Mouse (Mus musculus) olfactory bulb, adult 2 months (tissue): ENCODE results near the gene Atp8a1. TPM values are rescaled to one million over a fixed set of nuclear protein-coding genes. Genes with fewer than 3 reads are reported as not detected.

Experiments
- H3K27ac ChIP-seq: fragments of 200-500 bp; 2 replicates; pipeline ENCODE4 v1.5.1; 2012; ENCODE audit warnings: low read depth, low read length; ENCODE audit not compliant: insufficient read depth
- H3K4me1 ChIP-seq: fragments of 200-500 bp; 2 replicates; pipeline ENCODE4 v1.6.1; 2012; ENCODE audit warnings: low read length; ENCODE audit not compliant: control insufficient read depth, insufficient read depth
- H3K4me3 ChIP-seq: fragments of 200-500 bp; 2 replicates; pipeline ENCODE4 v1.5.1; 2012; ENCODE audit warnings: mild to moderate bottlenecking, low read depth, low read length, moderate library complexity; ENCODE audit not compliant: insufficient read depth
- CTCF ChIP-seq: fragments of 200-500 bp; IDR thresholded peaks from 2 replicates; pipeline ENCODE4 v1.5.1; 2012; ENCODE audit warnings: low read depth, mild to moderate bottlenecking, low read length, moderate library complexity; ENCODE audit not compliant: insufficient read depth
- POLR2A ChIP-seq: fragments of 200-500 bp; IDR thresholded peaks from 2 replicates; pipeline ENCODE4 v1.6.1; 2012; ENCODE audit warnings: mild to moderate bottlenecking, low read depth, low read length, moderate library complexity; ENCODE audit not compliant: insufficient read depth
- WGBS: fragments of 180-500 bp; shearing (Covaris S2); methylation state at CpG from one replicate; pipeline ENCODE4 v1.1.7; 2018; 5-methylcytosine and 5-hydroxymethylcytosine counted together
- polyA plus RNA-seq: library from polyadenylated mRNA; stranded (reverse); fragments of >200 nt; gene quantifications from 2 replicates; pipeline ENCODE4 v1.2.4, GENCODE M21; 2012; ENCODE audit warnings: low replicate concordance; ENCODE audit not compliant: missing spikeins, insufficient read depth, insufficient read length

The Atp8a1 gene
- polyA plus RNA-seq, 1 experiment: not detected

GRCm38 (mm10) chr5:67797006-67797958 is 50.0 kb downstream of the Atp8a1 start:
- WGBS: 51% methylated on average over 14 of the region's 14 CpGs
- H3K4me3 ChIP-seq: no peak overlapping the region
- TF ChIP-seq POLR2A (no peak), CTCF (no peak)
- H3K27ac ChIP-seq: no peak overlapping the region
- 0 out of 2 replicates have a peak, but pooled peaks cover 4% of the 10 kb centered on the region for H3K4me1 ChIP-seq

- H3K27ac ChIP-seq: no peak overlapping the region
- 68% methylated on average over 10 of the region's 10 CpGs for WGBS
- no peak overlapping the region for H3K4me3 ChIP-seq
- TF ChIP-seq CTCF (no peak), POLR2A (no peak)
- H3K4me1 ChIP-seq: 0 out of 2 replicates have a peak, but pooled peaks cover 2% of the 10 kb centered on the region
Measured at GRCm38 (mm10) chr5:67794129-67794800, 53.0 kb downstream of the Atp8a1 start.

GRCm38 (mm10) chr5:67782775-67783174 is 64.5 kb downstream of the Atp8a1 start:
- WGBS: 88% methylated on average over 7 of the region's 7 CpGs
- no peaks in the 10 kb centered on the region for H3K4me1 ChIP-seq
- no peak overlapping the region for H3K27ac ChIP-seq
- TF ChIP-seq POLR2A (no peak), CTCF (no peak)
- H3K4me3 ChIP-seq: no peak overlapping the region

GRCm38 (mm10) chr5:67778026-67778425 is 69.2 kb downstream of the Atp8a1 start:
- peak overlapping the region; percentile 42 for H3K4me3 ChIP-seq
- no peak overlapping the region for H3K27ac ChIP-seq
- TF ChIP-seq CTCF: no peak
- H3K4me1 ChIP-seq: no peaks in the 10 kb centered on the region
- WGBS: 32% methylated on average over 8 of the region's 8 CpGs

GRCm38 (mm10) chr5:67774186-67774585 is 73.0 kb downstream of the Atp8a1 start:
- no peaks in the 10 kb centered on the region for H3K4me1 ChIP-seq
- TF ChIP-seq POLR2A (no peak), CTCF (no peak)
- H3K4me3 ChIP-seq: no peak overlapping the region
- WGBS: 87% methylated on average over 2 of the region's 2 CpGs
- no peak overlapping the region for H3K27ac ChIP-seq

- Histone ChIP-seq H3K27ac (no peak overlapping the region), H3K4me1 (no peaks in the 10 kb centered on the region), H3K4me3 (no peak overlapping the region)
- WGBS: 57% methylated on average over 8 of the region's 8 CpGs
- TF ChIP-seq CTCF: no peak
- no peak for TF ChIP-seq POLR2A
Measured at GRCm38 (mm10) chr5:67768708-67769107, 78.5 kb downstream of the Atp8a1 start.

GRCm38 (mm10) chr5:67764798-67765197 is 82.4 kb downstream of the Atp8a1 start:
- 97% methylated on average over 3 of the region's 3 CpGs for WGBS
- Histone ChIP-seq H3K27ac (no peak overlapping the region), H3K4me1 (no peaks in the 10 kb centered on the region), H3K4me3 (no peak overlapping the region)
- TF ChIP-seq CTCF (no peak), POLR2A (no peak)

GRCm38 (mm10) chr5:67758126-67758525 is 89.1 kb downstream of the Atp8a1 start:
- H3K4me3 ChIP-seq: no peak overlapping the region
- WGBS: 73% methylated on average over 6 of the region's 6 CpGs
- no peaks in the 10 kb centered on the region for H3K4me1 ChIP-seq
- no peak overlapping the region for H3K27ac ChIP-seq
- no peak for TF ChIP-seq POLR2A
- TF ChIP-seq CTCF: no peak

- TF ChIP-seq CTCF: no peak
- no peak for TF ChIP-seq POLR2A
- H3K4me3 ChIP-seq: no peak overlapping the region
- peaks cover 4% of the 10 kb centered on the region for H3K4me1 ChIP-seq
- H3K27ac ChIP-seq: no peak overlapping the region
- WGBS: 21% methylated on average over 6 of the region's 6 CpGs
Measured at GRCm38 (mm10) chr5:67756138-67756537, 91.1 kb downstream of the Atp8a1 start.
